Mouse (Mus musculus) myocyte (in vitro differentiated cells): ENCODE measurements around the gene 1700001C19Rik.

Source experiments
- E2F4 ChIP-seq: IDR thresholded peaks from one replicate; pipeline ENCODE4 v1.6.1; 2011; ENCODE audit warnings: mild to moderate bottlenecking, control low read depth, moderate library complexity; ENCODE audit not compliant: insufficient read depth
- MAX ChIP-seq: IDR thresholded peaks from one replicate; pipeline ENCODE4 v1.6.1; 2011; ENCODE audit warnings: low read depth, mild to moderate bottlenecking, control low read depth
- MYOG ChIP-seq, 3 experiments: IDR thresholded peaks; one replicate each; pipeline ENCODE4 v1.6.1; 2011; ENCODE audit warnings: control low read depth in 2 of 3, low read depth in 2 of 3, mild to moderate bottlenecking in 2 of 3; ENCODE audit not compliant: insufficient read length in 2 of 3, control insufficient read depth in 1 of 3, insufficient read depth in 1 of 3
- POLR2A ChIP-seq: IDR thresholded peaks from one replicate; pipeline ENCODE4 v1.6.1; 2011; ENCODE audit warnings: low read depth, mild to moderate bottlenecking, control low read depth, moderate library complexity; ENCODE audit not compliant: insufficient read length
- POLR2AphosphoS2 ChIP-seq: IDR thresholded peaks from one replicate; pipeline ENCODE4 v1.6.1; 2011; ENCODE audit warnings: low read depth, control low read depth; ENCODE audit not compliant: insufficient read length
- REST ChIP-seq: IDR thresholded peaks from one replicate; pipeline ENCODE4 v1.6.1; 2011; ENCODE audit warnings: mild to moderate bottlenecking, control low read depth, moderate library complexity; ENCODE audit not compliant: insufficient read depth, insufficient read length
- SRF ChIP-seq: IDR thresholded peaks from one replicate; pipeline ENCODE4 v1.6.1; 2011; ENCODE audit warnings: low read depth; ENCODE audit not compliant: control insufficient read depth, insufficient read length
- TCF3 ChIP-seq: IDR thresholded peaks from one replicate; pipeline ENCODE4 v1.6.1; 2011; ENCODE audit warnings: low read depth, control low read depth; ENCODE audit not compliant: insufficient read length
- USF1 ChIP-seq: IDR thresholded peaks from one replicate; pipeline ENCODE4 v1.6.1; 2011; ENCODE audit warnings: low read depth, mild to moderate bottlenecking, control low read depth, moderate library complexity

DNA sequence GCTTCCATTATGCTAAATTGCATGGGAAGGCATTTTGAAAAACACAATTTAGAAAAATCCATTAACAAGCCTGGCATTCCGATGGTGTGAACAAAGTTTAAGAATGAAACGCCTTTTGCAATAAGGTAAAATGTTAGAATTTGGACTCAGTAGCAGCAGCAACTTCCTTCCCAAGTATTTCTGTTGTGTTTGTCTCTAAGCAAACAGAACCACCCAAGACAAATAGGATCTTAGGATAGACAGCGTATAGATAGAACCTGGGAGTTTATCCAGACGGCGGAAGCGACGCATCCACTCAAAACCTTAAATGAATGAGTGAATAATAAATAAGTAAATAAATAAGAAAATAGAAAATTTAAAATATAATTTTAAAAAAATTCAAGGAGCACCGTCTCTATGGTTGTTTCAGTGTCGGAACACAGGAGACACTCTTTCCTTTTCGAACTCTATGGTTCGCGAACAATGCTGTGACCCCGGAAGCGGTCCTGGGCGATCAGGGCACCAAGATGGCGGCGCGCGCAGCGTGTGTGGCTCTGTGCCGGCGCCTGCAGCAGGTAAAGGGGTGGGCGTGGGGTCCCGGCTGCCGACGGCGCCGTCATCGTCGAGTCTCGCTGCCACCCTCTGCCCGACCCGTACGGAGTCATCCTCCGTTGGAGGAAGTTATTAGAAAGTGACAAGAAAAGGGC is 68.6 kb downstream of the 1700001C19Rik start, which contains the start of gene Mrps10:
- TF ChIP-seq SRF (no peak), POLR2A (peak; percentile 76), TCF3 (no peak), E2F4 (no peak), POLR2AphosphoS2 (peak; percentile 69), REST (no peak), USF1 (no peak), MAX (no peak), MYOG (IDR thresholded peaks at IDR 0.05; ENCODE audit: control insufficient read depth in 1 of 3, insufficient read depth in 1 of 3, insufficient read length in 2 of 3, low read depth in 2 of 3) (no peak)
